Mouse (Mus musculus): ENCODE data around the gene Kcnh7. TPM values are rescaled to one million over a fixed set of nuclear protein-coding genes. Genes with fewer than 3 reads are reported as not detected.

Gene Kcnh7
- polyA plus RNA-seq, 1 experiment from 2014 or later: 2.7 TPM

DNA sequence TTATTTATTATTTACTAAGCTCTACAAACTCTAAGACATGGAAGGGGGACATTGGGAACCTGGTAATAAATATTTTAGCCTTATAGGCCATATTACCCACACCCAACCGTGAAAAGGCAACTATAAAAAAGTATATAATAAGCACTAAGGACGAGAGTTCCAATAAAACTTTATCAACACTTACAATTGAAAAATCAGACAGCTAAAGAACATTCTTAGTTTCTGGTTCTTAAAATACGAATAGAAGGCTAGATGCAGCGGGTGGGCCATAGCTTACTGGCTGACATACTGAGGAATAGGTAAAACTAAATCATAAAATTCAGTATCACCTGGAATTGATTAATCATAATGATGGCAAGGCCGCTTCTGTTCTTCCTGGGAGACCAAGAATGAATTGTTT is 539.2 kb downstream of the Kcnh7 start:
- H3K4me3 ChIP-seq: peak overlapping the region; percentile 71; the same call in 1 of the 2 replicates
- no peaks in the 10 kb centered on the region for H3K9me3 ChIP-seq
- H3K27me3 ChIP-seq (replicated peaks): no peaks in the 10 kb centered on the region
- no peak overlapping the region for H3K9ac ChIP-seq
- no peaks in the 10 kb centered on the region for H3K36me3 ChIP-seq
- peaks cover 16% of the 10 kb centered on the region for H3K4me1 ChIP-seq
- H3K4me2 ChIP-seq: no peak overlapping the region; the same call in 1 of the 2 replicates
- no peak for ATAC-seq (ENCODE audit: extremely low read depth, insufficient number of reproducible peaks, low FRiP score, low TSS enrichment)
- 92% methylated on average over 5 of the region's 5 CpGs for WGBS
- no peak overlapping the region for H3K27ac ChIP-seq (replicated peaks)
